Mouse (Mus musculus): ENCODE results near the gene Gpt2.

The Gpt2 gene

GRCm38 (mm10) chr8:85488631-85489030, 3.7 kb upstream of the Gpt2 start:
- DNase-seq, result no peak

- DNase-seq, result no peak
These were observed 2.8 kb upstream of the Gpt2 start for GRCm38 (mm10) chr8:85489546-85489945.

- peak; percentile 63 for DNase-seq
These were observed 860 bp downstream of the Gpt2 start for GRCm38 (mm10) chr8:85492940-85493931.

- DNase-seq, result no peak
These were observed 3.7 kb downstream of the Gpt2 start for GRCm38 (mm10) chr8:85496125-85496524.

- DNase-seq, result no peak
These were observed 4.4 kb downstream of the Gpt2 start for GRCm38 (mm10) chr8:85496778-85497177.

- no peak for DNase-seq
These were observed 6.2 kb downstream of the Gpt2 start for GRCm38 (mm10) chr8:85498577-85498976.

GRCm38 (mm10) chr8:85500460-85500859, 8.1 kb downstream of the Gpt2 start:
- DNase-seq, result no peak

GRCm38 (mm10) chr8:85500955-85501685, 8.7 kb downstream of the Gpt2 start:
- DNase-seq, result peak; percentile 57

- DNase-seq, result no peak
These were observed 10.0 kb downstream of the Gpt2 start for GRCm38 (mm10) chr8:85502381-85502780.

GRCm38 (mm10) chr8:85503065-85503464, 10.7 kb downstream of the Gpt2 start:
- DNase-seq, result no peak

GRCm38 (mm10) chr8:85504704-85505103, 12.3 kb downstream of the Gpt2 start:
- no peak for DNase-seq

GRCm38 (mm10) chr8:85506620-85507019, 14.2 kb downstream of the Gpt2 start:
- no peak for DNase-seq

- DNase-seq, result no peak
These were observed 16.3 kb downstream of the Gpt2 start for GRCm38 (mm10) chr8:85508661-85509060.

- DNase-seq, result no peak
These were observed 19.9 kb downstream of the Gpt2 start for GRCm38 (mm10) chr8:85512234-85512633.

GRCm38 (mm10) chr8:85513283-85513682, 20.9 kb downstream of the Gpt2 start:
- DNase-seq, result no peak

GRCm38 (mm10) chr8:85515391-85515790, 23.0 kb downstream of the Gpt2 start:
- peak; percentile 90 for DNase-seq

GRCm38 (mm10) chr8:85517336-85517735, 25.0 kb downstream of the Gpt2 start:
- peak; percentile 87 for DNase-seq

GRCm38 (mm10) chr8:85517956-85518355, 25.6 kb downstream of the Gpt2 start:
- DNase-seq, result peak; percentile 71

GRCm38 (mm10) chr8:85520586-85520985, 28.2 kb downstream of the Gpt2 start:
- no peak for DNase-seq

- DNase-seq, result no peak
These were observed 29.0 kb downstream of the Gpt2 start for GRCm38 (mm10) chr8:85521332-85521731.

GRCm38 (mm10) chr8:85524086-85524485, 31.7 kb downstream of the Gpt2 start:
- no peak for DNase-seq

- DNase-seq, result peak; percentile 72
These were observed 33.7 kb downstream of the Gpt2 start for GRCm38 (mm10) chr8:85526105-85526504.

- DNase-seq, result no peak
These were observed 36.6 kb downstream of the Gpt2 start for GRCm38 (mm10) chr8:85528959-85529358.

GRCm38 (mm10) chr8:85530717-85531116, 38.3 kb downstream of the Gpt2 start:
- DNase-seq, result no peak

All from right cerebral cortex, adult 18-20 months (tissue).